Mouse (Mus musculus) ZHBTc4 (cell line): ENCODE data around the gene Sorbs1.

Source experiments
- DNase-seq: peaks from one replicate; pipeline ENCODE4 v3.0.0-alpha.2; 2011; ENCODE audit warnings: low read depth, low spot score

Sorbs1 gene

GRCm38 (mm10) chr19:40376566-40377281, 136.9 kb downstream of the Sorbs1 start:
- DNase-seq: no peak

- DNase-seq: peak; percentile 52
These were observed 138.9 kb downstream of the Sorbs1 start for GRCm38 (mm10) chr19:40374720-40375119.

GRCm38 (mm10) chr19:40372679-40373078, 140.9 kb downstream of the Sorbs1 start:
- no peak for DNase-seq

- DNase-seq: no peak
These were observed 141.7 kb downstream of the Sorbs1 start for GRCm38 (mm10) chr19:40371866-40372265.

GRCm38 (mm10) chr19:40369852-40370811, 143.4 kb downstream of the Sorbs1 start:
- DNase-seq: no peak

GRCm38 (mm10) chr19:40368517-40368916, 145.1 kb downstream of the Sorbs1 start:
- no peak for DNase-seq

GRCm38 (mm10) chr19:40366163-40366941, 147.2 kb downstream of the Sorbs1 start:
- peak; percentile 69 for DNase-seq

GRCm38 (mm10) chr19:40365137-40365536, 148.4 kb downstream of the Sorbs1 start:
- no peak for DNase-seq

- DNase-seq: peak; percentile 73
These were observed 150.1 kb downstream of the Sorbs1 start for GRCm38 (mm10) chr19:40363447-40363846.

- DNase-seq: no peak
These were observed 151.2 kb downstream of the Sorbs1 start for GRCm38 (mm10) chr19:40362203-40362865.

GRCm38 (mm10) chr19:40359712-40360394, 153.7 kb downstream of the Sorbs1 start:
- no peak for DNase-seq

- DNase-seq: no peak
These were observed 156.8 kb downstream of the Sorbs1 start for GRCm38 (mm10) chr19:40356536-40357522.

GRCm38 (mm10) chr19:40355075-40355474, 158.5 kb downstream of the Sorbs1 start:
- no peak for DNase-seq

- no peak for DNase-seq
These were observed 161.6 kb downstream of the Sorbs1 start for GRCm38 (mm10) chr19:40352006-40352405.

- no peak for DNase-seq
These were observed 162.7 kb downstream of the Sorbs1 start for GRCm38 (mm10) chr19:40350835-40351234.

- DNase-seq: no peak
These were observed 163.6 kb downstream of the Sorbs1 start for GRCm38 (mm10) chr19:40349713-40350671.

- DNase-seq: no peak
These were observed 164.3 kb downstream of the Sorbs1 start for GRCm38 (mm10) chr19:40349281-40349680.

- DNase-seq: no peak
These were observed 164.9 kb downstream of the Sorbs1 start for GRCm38 (mm10) chr19:40348652-40349051.
